Mouse (Mus musculus) midbrain, embryonic 14.5 days (tissue): ENCODE results near the gene Olfr885. TPM values are rescaled to one million over a fixed set of nuclear protein-coding genes. Genes with fewer than 3 reads are reported as not detected.

Source experiments
- ATAC-seq: fragments of 200-750 bp; cut with Nextera tagmentation; 2 replicates; pipeline ENCODE4 v1.8.0; 2017; ENCODE audit warnings: moderate number of reproducible peaks, moderate library complexity; ENCODE audit not compliant: low FRiP score, low TSS enrichment
- DNase-seq: peaks from one replicate; pipeline ENCODE4 v3.0.0-alpha.2; 2015
- H3K27ac ChIP-seq: fragments of 300-500 bp; sonication (generic); replicated peaks from 2 replicates; pipeline ENCODE4 v1.5.1; 2014; ENCODE audit warnings: mild to moderate bottlenecking, low read depth, low read length, moderate library complexity
- H3K27me3 ChIP-seq: fragments of 300-500 bp; sonication (generic); 2 replicates; pipeline ENCODE4 v1.6.1; 2014; ENCODE audit warnings: low read length, control low read depth, mixed read lengths; ENCODE audit not compliant: control insufficient read depth, insufficient read depth
- H3K36me3 ChIP-seq: fragments of 300-500 bp; sonication (generic); 2 replicates; pipeline ENCODE4 v1.6.1; 2014; ENCODE audit warnings: low read length, control low read depth; ENCODE audit not compliant: control insufficient read depth, insufficient read depth
- H3K4me1 ChIP-seq: fragments of 300-500 bp; sonication (generic); 2 replicates; pipeline ENCODE4 v1.6.1; 2014; ENCODE audit warnings: mild to moderate bottlenecking, antibody characterized with exemption, low read length, control low read depth; ENCODE audit not compliant: control insufficient read depth, insufficient read depth
- H3K4me2 ChIP-seq: fragments of 300-500 bp; sonication (generic); 2 replicates; pipeline ENCODE4 v1.6.1; 2014; ENCODE audit warnings: mild to moderate bottlenecking, low read length, moderate library complexity
- H3K4me3 ChIP-seq: fragments of 300-500 bp; sonication (generic); replicated peaks from 2 replicates; pipeline ENCODE4 v1.5.1; 2014; ENCODE audit warnings: low read depth, low read length
- H3K9ac ChIP-seq: fragments of 300-500 bp; sonication (generic); replicated peaks from 2 replicates; pipeline ENCODE4 v1.6.1; 2014; ENCODE audit warnings: mild to moderate bottlenecking, low read length, moderate library complexity
- H3K9me3 ChIP-seq: fragments of 300-500 bp; sonication (generic); 2 replicates; pipeline ENCODE4 v1.6.1; 2016; ENCODE audit warnings: low read length, control low read depth, mixed read lengths; ENCODE audit not compliant: control insufficient read depth
- WGBS: fragments of 180-500 bp; shearing (Covaris S2); extraction: QIAGEN DNeasy Blood & Tissue Kit; methylation state at CpG from one replicate; pipeline ENCODE4 v1.1.7; 2014; 5-methylcytosine and 5-hydroxymethylcytosine counted together
- polyA plus RNA-seq: library from polyadenylated mRNA; unstranded; fragments of >200 nt; fragmentation: Nextera tagmentation; extraction: Ambion mirVana; gene quantifications from 2 replicates; pipeline ENCODE4 v1.2.1, GENCODE M21; 2014

Olfr885 gene
- polyA plus RNA-seq, result not detected in 2 replicates

- no peak within 1 kb of the TSS for H3K4me3 ChIP-seq
- H3K27me3 ChIP-seq, result no peaks in the 10 kb centered on the region
- no peak within 1 kb of the TSS for H3K27ac ChIP-seq
- no peaks in the 10 kb centered on the region for H3K36me3 ChIP-seq
- no peak for DNase-seq
- H3K9ac ChIP-seq, result no peak within 1 kb of the TSS
- H3K9me3 ChIP-seq, result no peaks in the 10 kb centered on the region
- no peak within 1 kb of the TSS for H3K4me2 ChIP-seq
- H3K4me1 ChIP-seq, result no peaks in the 10 kb centered on the region
- WGBS, result 93% methylated on average over 3 of the region's 3 CpGs
- ATAC-seq, result no peak
Observed at GRCm38 (mm10) chr9:38061022-38061421, at the start of gene Olfr885. Olfr885 (plus strand) TSS chr9:38061322.

GRCm38 (mm10) chr9:38025508-38025907 is 35.6 kb upstream of the Olfr885 start, which contains the start of gene Olfr883:
Olfr883 (plus strand) TSS chr9:38025808.
- ATAC-seq, result no peak
- Histone ChIP-seq H3K9me3 (no peaks in the 10 kb centered on the region), H3K36me3 (no peaks in the 10 kb centered on the region), H3K4me3 (no peak within 1 kb of the TSS), H3K4me2 (no peak within 1 kb of the TSS), H3K27me3 (no peaks in the 10 kb centered on the region), H3K9ac (no peak within 1 kb of the TSS), H3K27ac (no peak within 1 kb of the TSS), H3K4me1 (no peaks in the 10 kb centered on the region)
- DNase-seq, result no peak
- 88% methylated on average over 1 of the region's 1 CpGs for WGBS

GRCm38 (mm10) chr9:38046255-38046654 is 14.9 kb upstream of the Olfr885 start, which contains the start of gene Olfr884:
Olfr884 (plus strand) TSS chr9:38046555.
- Histone ChIP-seq H3K4me2 (no peak within 1 kb of the TSS), H3K4me1 (no peaks in the 10 kb centered on the region), H3K27ac (no peak within 1 kb of the TSS), H3K36me3 (no peaks in the 10 kb centered on the region), H3K9me3 (no peaks in the 10 kb centered on the region), H3K9ac (no peak within 1 kb of the TSS), H3K27me3 (no peaks in the 10 kb centered on the region), H3K4me3 (no peak within 1 kb of the TSS)
- WGBS, result 71% methylated on average over 1 of the region's 1 CpGs
- ATAC-seq, result no peak
- no peak for DNase-seq

GRCm38 (mm10) chr9:38083772-38084171 is 22.6 kb downstream of the Olfr885 start, which contains the start of gene Olfr887:
Olfr887 (plus strand) TSS chr9:38084072.
- Histone ChIP-seq H3K9ac (no peak within 1 kb of the TSS), H3K9me3 (no peaks in the 10 kb centered on the region), H3K36me3 (no peaks in the 10 kb centered on the region), H3K27ac (no peak within 1 kb of the TSS), H3K27me3 (no peaks in the 10 kb centered on the region), H3K4me2 (no peak within 1 kb of the TSS), H3K4me3 (no peak within 1 kb of the TSS), H3K4me1 (no peaks in the 10 kb centered on the region)
- ATAC-seq (no peak), DNase-seq (no peak)
- 83% methylated on average over 1 of the region's 1 CpGs for WGBS

DNA sequence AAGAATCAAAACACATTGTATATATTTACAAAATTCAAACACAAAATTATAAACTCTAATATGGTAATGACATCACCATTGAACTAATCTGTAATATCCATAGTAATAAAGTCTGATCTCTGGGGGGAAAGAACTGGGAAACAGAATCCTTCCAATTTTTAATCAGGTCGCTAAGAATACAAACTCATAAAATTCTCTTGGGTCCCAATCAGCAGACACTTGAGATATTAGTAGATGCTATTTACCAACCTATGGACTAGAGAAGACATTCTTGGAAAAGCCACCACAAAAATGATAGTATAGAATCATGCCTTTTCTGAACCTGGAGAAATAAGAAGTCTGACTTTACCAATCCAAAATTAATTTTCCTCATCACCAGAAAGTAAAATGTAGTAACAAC is 46.7 kb downstream of the Olfr885 start, which contains the start of gene Olfr888:
Gene Olfr888, plus strand, starts transcription at position 301 of the 400 bp plus-strand sequence.
- H3K4me3 ChIP-seq, result no peak within 1 kb of the TSS
- no peak within 1 kb of the TSS for H3K27ac ChIP-seq
- no peaks in the 10 kb centered on the region for H3K27me3 ChIP-seq
- H3K4me1 ChIP-seq, result no peaks in the 10 kb centered on the region
- 76% methylated on average over 1 of the region's 1 CpGs for WGBS
- no peaks in the 10 kb centered on the region for H3K9me3 ChIP-seq
- no peak within 1 kb of the TSS for H3K4me2 ChIP-seq
- H3K9ac ChIP-seq, result no peak within 1 kb of the TSS
- H3K36me3 ChIP-seq, result no peaks in the 10 kb centered on the region
- ATAC-seq (no peak), DNase-seq (no peak)

Other genes with a start within 250 kb of the Olfr885 start
- not detected in 2 replicates for gene Olfr877, start 207.1 kb upstream of the Olfr885 start, polyA plus RNA-seq
- gene Olfr145, start 164.6 kb upstream of the Olfr885 start, polyA plus RNA-seq, result not detected in 2 replicates
- 0.28 TPM in 1 of 2 replicates, not detected in the other for gene Olfr878, start 143.5 kb upstream of the Olfr885 start, polyA plus RNA-seq
- gene Olfr881, start 69.5 kb upstream of the Olfr885 start, polyA plus RNA-seq, result not detected in 2 replicates
- not detected in 2 replicates for gene Olfr883, start 35.5 kb upstream of the Olfr885 start, polyA plus RNA-seq
- gene Olfr884, start 14.8 kb upstream of the Olfr885 start, polyA plus RNA-seq, result not detected in 2 replicates
- gene Olfr887, start 22.8 kb downstream of the Olfr885 start, polyA plus RNA-seq, result not detected in 2 replicates
- not detected in 2 replicates for gene Olfr888, start 46.8 kb downstream of the Olfr885 start, polyA plus RNA-seq
- 0.04 and 0.05 TPM in 2 replicates for gene Olfr889, start 53.9 kb downstream of the Olfr885 start, polyA plus RNA-seq
- not detected in 2 replicates for gene Olfr890, start 81.2 kb downstream of the Olfr885 start, polyA plus RNA-seq
- gene Olfr891, start 119.5 kb downstream of the Olfr885 start, polyA plus RNA-seq, result not detected in 2 replicates
- not detected in 2 replicates for gene Olfr893, start 147.0 kb downstream of the Olfr885 start, polyA plus RNA-seq
- not detected in 2 replicates for gene Olfr894, start 156.7 kb downstream of the Olfr885 start, polyA plus RNA-seq
- gene Olfr143, start 191.5 kb downstream of the Olfr885 start, polyA plus RNA-seq, result not detected in 2 replicates
- not detected in 2 replicates for gene Olfr895, start 206.5 kb downstream of the Olfr885 start, polyA plus RNA-seq
- gene Olfr896-ps1, start 229.8 kb downstream of the Olfr885 start, polyA plus RNA-seq, result not detected in 2 replicates